Mouse (Mus musculus) MEL-GATA-1-ER (cell line): ENCODE measurements around the gene Adgrl3.

Experiments used
- DNase-seq: peaks from one replicate; pipeline ENCODE4 v3.0.0-alpha.2; 2012; ENCODE audit warnings: low read depth; ENCODE audit errors: extremely low read depth

The Adgrl3 gene

DNA sequence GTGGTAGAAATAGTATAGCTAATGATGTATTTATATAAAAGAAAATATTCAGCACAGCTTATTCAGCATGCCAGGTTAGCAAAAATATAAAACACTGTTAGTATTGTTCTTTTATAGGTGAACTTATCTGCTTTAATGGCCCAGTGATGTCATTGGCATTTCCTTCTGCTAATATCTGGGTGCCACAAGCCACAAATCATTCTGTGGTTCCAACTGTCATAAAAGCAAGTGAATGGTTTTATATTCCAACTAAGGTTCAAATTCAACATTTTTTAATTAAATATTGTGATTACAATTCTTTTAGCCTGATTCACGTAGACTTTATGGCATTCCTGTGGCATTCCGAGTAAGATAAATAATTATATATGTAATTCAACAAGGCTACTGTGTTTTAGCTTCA, 205.5 kb downstream of the Adgrl3 start:
- no peak for DNase-seq

DNA sequence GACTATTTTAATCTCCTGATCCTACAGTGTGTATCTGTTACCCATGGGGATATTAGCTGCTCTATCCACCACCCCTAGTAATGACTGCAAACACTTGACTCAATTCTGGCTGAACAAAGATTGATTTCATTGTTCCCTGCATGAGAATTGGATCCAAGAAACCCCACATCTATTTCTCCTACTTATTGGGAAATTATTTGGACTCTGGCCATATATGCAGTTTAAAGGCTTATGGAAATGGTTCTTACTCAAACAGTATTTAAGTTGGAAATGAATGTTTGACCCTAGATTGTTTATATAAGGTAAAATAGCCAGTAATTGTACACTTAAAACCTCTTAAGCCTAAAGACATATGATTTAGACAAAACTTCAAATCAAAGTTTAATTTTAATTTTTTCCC, 207.3 kb downstream of the Adgrl3 start:
- DNase-seq: no peak

DNA sequence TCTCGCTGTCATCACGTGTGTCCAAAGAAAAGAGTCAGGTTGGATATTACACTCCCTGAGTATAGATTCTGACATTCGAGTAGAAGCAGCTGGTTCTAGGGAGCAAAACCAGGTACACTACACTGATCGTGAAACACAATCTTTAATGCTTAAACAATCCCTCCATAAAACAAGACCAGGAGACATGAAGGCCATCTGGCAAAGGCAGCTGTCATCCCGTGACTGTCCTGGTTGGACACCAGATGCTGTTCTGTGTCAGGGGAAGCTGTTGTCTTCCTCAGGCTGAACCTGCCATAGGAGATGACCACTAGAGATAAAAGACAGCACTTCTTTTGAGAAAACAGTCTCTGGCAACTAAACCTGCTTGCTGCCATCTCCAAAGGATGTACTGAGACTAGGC, 228.8 kb downstream of the Adgrl3 start:
- no peak for DNase-seq

DNA sequence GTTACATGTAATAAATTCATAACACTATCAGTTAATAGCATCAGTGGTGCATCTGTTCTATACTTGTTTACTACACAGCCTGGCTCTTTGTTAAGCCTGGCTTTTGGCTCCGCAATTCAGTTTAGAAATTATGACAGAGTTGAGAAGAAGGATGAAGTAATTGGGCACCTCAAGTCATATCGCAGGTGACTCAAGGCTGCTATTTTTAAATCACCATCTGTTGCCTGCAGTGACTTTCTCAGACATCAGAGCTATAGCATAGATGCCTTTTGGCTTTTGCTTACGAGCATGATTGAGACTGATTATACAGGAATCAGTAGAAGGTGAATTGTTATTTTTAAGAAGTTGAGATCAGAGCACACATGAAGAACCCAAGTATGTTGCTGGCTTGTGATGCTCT, 236.2 kb downstream of the Adgrl3 start:
- no peak for DNase-seq

DNA sequence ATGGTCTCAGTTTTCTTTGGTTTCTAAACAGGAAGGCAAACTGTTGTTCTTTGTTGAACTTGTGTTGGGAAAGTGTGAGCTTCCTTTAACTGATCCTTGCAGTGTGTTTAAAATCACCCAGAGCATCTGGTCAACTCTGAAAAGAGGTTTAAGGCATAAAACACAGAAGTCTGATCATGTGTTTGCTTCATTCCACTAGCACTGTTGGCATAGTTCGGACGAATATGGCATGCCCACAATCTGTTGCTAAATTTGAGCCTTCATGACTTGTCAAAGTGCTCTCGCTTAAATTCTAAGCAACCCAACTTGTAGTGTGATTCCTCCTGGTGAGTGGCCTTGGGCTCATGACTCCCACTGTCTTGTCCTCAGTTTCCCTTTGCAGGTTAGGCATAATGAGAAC, 249.8 kb downstream of the Adgrl3 start:
- DNase-seq: no peak

DNA sequence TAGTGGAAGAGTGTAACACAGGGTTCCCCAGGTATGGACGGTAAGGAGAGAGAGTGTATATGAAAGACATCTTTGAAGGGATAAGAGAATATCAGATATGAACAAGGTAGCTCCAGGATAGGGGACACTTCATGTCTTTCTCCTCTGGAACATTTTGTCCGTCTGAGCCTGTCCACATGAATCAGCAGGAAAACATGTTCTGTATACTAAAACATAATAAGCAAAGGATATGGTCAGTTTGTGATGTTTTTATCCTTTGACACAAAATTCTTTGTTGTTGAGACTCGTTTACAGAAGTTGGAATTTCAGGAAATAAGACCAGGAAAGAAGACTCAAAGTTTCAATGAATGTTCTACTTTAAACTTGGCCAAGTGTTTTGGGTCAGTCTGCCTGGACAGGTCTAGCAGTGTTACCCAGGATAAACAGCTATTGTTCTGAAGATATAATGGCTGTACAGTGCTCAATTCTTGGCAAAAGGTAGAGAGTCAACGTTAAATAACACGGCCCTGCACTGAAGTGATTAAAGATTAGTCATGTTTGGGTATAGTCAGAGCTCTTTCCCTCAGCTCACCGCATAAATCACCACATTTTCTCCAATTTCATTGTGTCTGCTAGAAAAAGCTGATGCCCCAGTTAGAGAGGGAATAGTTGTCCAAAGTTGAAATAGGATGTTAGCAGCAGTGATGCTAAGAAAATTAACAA, 255.6 kb downstream of the Adgrl3 start:
- DNase-seq: no peak

DNA sequence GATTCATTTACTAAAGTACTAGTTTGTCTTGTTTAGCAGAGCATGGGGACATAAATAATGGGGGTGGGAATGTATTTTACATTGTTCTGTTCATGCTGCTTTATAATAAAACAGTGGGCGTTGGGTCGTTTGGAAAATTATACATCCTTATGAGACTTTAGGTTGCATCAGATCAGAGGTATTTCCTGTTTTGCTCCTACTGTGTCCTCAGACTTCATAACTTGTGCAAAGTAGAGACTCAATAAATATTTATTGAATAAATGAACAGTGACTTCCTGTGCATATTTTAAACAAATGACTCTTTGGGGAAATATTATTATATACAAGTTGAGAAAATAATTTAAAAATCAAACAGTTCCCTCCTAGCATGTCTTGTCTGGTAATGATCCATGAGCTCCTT, 259.3 kb downstream of the Adgrl3 start:
- DNase-seq: no peak

DNA sequence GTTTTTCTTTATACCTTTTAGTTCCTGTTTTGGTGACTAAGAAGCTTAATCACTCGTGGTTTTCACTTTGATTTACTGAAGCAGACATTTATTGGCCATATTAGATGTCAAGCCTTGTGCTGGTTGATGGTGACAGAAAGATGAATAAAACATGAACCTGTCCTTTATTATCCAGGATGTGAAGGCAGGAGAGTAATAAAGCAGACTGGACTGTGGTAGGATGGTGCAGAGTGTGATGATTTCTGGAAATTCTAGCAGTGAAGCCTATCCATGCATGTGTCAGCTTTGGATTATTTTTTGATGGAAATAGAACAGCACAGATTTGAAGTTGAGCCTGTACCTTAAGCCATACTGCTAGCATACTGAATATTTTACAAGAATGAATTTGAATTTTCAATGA, 265.7 kb downstream of the Adgrl3 start:
- no peak for DNase-seq

DNA sequence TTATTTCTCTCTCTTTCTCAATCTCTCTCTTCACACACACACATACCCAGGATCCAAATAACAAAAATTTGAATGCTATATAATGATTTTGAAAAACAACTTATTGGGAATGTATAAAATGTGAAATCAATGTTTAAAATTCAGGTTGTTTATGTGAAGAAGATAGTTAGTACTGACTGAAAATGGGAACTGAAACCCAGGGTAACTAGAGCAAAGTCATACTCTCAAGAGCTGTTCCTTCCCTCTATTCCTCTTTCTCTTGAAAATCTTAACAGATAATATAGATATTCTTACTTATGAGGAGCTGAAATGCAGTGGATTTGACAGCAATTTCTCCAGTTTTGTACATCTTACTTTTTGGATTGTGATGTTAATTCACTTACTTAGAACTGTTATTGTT, 281.9 kb downstream of the Adgrl3 start:
- DNase-seq: no peak

DNA sequence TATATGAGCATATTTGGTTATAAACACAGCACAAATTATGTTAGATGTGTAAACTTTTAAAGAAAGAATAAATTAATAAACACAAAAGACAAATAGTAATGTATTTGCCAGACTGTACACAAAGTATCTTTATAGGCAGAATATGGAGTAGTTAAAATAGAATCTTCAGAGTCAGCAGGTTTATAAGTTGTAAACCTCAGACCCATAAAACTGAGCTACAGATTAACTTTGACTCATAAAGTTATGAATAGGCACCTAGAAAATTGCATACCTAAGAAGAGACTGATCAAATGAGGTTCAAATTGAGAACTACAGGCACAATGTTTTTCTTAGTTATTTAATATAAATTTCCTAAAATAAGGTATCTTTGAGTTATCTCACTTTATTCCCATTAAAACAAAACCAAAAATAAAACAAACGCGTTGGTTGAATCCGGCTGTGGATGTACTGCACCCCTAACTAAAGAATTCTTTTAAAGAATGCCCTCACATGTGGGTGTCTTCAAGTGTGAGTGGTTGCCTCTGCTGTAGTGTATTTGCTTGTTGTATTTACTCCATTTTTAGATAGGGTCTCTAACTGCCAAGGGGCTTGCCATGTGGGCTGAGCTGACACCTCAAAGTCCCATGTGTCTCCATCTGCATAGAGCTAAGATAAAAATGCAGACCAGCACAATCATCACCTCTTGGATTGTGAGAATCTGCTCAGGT, 297.6 kb downstream of the Adgrl3 start:
- no peak for DNase-seq

DNA sequence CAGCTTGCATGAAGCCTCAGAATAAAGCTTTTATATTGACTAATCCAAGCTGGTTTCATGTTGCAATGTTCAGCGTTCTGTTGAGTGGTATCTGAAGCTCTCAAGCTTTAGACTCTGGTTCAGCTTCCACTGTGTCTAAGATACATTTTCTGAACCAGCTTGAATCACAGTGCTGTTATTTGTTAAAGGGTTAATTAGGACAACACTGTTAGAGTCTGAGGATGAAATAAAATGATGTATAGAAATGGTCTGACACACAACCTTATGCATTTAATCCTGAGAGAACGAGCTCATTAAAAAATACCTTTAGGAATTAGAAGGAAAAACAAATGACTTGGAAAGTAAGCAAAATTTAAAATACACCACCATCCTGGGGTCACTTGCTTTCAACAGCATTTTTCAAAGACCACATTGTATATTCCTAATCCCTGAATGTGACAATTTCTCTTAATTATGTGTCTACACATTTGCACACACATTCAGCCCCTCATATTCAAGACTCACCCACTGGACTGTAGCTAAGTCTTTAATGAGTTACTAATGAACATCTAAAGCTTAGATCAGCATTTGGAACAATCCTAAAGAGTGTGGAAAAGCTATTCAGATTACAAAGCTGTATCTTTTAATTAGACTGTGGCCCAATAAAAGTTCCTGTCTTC, 301.5 kb downstream of the Adgrl3 start:
- DNase-seq: no peak

DNA sequence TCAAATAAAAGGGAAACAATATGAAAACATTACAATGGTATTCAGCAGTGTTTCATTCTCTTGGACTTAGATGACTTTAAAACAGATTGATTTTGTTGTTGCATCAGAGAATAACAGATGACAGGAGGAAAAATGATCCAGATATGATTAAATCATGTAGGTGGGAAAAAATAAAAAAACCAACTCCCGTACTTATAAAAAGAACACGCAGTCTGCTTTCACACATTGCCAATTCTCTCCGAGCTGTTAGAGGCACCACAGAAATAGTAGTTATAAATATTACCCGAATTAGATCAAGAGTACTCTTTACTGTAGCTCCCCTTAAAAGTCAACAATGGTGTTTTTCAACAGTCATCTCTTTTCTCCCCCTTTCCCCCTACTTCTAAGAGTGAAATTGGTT, 302.1 kb downstream of the Adgrl3 start:
- no peak for DNase-seq

DNA sequence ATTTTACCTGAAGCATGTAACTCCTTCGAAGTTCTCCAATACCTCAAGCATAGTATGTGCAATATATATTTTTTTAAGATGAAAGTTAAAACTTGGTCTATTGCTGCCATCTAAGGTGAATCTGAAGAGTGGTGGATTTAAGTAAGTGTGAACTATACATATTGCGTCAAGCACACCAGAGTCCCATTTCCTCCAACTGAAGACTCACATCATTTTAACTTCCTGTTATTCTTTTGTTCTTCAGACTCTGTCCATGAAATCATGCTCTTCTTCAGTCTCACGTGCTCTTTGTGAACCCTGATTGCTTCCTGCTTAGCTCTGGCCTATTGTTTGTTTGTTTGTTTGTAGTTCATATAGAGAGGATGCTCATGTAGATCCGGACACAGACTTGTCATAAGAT, 307.0 kb downstream of the Adgrl3 start:
- no peak for DNase-seq

DNA sequence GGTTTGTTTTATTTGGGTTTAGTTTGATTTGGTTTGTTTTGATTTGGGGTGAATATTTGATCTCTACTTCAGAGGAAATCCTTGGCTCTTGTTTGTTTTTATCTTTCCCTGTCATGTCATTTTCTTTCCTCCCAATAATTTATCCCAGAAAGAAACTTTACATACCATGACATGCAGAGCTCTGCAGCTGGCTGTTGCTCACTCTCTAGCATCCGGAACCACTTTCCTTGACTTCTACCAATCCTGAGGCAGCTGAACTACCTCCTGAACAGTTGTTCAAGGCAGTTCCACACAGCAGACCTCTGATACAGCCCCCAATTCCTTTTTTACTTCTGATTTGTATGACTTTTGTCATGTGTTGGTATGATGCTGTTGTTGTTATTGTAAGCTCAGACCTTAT, 307.5 kb downstream of the Adgrl3 start:
- DNase-seq: no peak

DNA sequence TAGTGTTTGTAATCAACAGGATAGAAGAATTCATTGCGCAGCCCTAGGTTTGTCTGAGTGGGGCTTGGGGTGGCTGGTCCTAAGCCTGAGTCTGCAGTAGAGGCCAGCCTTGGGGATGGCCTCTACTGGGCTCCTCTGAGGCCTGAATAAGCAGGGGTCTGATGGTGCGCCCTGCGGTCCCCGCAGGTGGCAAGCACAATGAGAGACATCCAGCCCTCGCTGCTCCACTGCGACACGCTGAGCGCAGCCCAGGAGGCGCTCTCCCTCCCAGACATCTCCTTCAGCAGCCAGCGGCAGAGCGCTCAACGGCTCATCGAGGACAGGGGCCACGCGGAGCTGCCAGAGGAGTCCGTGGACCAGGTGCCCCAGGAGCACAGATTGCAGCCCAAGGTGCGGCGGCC, 309.6 kb downstream of the Adgrl3 start:
- DNase-seq: no peak

DNA sequence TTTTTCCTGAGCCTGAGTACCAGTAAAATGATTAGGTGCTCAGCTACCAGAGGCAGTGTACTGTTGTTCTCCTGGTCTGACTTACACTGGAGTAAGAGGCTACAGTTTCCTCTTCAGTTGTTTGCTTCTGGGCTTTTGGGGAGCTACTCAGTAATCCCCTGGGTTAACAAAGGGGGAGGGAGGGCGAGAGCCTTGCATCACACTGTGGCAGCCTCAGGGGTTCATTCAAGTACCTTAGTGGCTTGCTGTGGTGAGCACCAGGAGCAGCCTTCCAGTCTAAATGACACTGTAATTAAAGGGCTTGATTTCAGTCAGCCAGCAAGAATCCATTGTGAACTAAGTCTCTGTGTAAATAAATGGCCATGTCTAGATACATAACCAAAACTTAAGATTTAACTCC, 324.4 kb downstream of the Adgrl3 start:
- DNase-seq: no peak

DNA sequence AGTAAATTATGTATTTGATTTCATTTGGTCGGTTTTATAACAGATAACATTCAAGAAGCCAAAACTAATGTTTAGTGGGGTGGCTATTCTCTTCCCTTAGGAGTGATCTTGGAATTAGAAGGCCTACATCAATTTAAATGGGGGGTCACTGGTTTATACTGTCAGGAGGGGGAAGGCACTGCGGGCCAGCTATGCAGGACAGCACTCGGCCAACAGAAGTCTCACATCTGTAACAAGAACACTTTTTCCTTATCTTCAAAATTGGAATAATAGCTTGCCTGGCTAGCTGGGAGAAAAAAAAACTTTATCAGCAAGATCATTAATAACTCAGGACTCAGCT, 325.1 kb downstream of the Adgrl3 start:
- no peak for DNase-seq

DNA sequence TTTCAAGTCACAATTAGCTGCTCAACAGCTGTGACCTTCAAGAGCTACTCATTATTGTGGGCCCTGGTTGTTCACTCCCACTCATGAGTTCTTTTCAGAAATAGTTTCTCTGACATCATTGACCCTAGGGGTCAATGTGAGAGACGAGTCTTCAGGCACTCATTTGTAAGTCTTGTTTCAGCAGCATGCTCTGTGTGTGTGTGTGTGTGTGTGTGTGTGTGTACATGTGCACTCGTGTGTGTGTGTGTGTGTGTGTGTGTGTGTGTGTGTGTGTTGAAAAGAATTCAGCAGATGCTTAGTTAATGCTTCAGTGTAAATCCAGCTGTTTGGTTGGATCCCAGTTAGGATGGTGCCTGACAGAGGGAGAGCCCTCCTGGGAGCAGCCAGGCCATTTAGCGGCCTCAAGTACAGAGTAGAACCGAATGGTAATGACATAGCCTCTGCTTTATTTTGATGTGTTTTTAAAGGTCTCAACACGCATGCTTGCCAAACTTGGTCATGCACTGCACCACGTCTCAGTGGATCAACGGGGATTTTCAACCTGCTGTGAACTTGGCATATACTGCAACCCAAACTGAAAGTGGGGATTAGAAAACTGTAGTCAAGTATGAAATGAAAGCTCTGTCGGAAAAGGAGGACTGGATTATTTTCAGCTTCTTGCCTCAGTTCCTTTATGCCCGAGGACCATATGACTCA, 325.6 kb downstream of the Adgrl3 start:
- DNase-seq: no peak

DNA sequence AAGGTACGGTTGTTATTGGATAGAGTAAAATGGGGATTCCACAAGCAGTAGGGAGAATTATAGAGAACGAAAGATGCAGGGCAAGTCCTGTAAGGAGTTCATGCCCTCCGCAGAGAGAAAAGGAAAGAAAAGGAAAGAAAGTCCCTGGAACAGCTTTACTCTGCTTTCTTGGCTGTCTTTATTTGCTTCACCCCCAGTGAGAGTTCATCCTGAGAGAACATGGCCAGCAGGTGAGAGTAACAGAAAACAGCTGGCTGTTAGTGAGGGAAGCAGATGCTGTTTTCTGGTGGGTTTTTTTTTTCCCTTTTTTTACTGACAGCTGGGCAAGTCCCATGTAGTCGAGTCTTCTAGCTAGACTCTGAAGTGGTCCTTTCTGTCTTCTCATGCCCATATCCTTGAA, 327.6 kb downstream of the Adgrl3 start:
- DNase-seq: no peak

DNA sequence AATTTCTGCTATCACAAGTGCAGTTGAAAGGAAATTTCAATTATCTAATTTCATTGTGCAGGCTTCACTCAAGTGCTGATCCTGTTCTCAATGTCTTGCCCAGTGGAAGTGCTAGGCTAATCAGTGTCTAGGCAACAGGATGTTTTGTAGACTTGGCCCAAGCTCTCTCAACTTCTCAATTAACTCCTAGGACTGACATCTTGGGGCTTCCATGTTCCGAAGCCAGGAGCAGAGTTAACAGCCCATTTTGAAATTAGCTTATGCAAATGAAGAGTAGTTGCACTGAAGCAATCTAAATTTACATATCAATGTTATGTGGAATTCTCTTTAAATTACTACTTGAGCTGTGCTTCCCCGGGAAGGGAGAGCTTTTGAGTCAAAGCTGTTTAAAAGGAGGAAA, 339.6 kb downstream of the Adgrl3 start:
- DNase-seq: no peak

DNA sequence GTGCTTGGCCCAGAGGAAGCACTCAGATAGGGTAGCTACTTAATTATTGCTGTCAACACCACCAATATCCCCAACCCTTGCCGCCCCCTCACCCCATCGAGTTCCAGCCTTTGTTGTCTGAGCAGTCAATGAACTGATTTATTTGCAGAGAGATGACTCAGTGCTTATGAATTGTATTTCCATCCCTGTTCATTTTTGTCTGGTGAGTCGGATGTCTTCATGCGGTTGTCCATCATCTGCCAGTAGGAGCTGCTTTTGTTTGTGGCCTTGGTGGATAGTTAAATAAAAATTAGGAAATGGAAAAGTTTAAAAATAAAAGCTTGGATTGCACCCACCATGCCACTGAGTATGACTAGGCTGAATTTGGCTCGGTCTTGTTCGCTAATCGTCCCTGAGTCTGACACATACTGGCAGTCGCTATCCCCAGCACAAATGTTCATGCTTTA, 344.3 kb downstream of the Adgrl3 start:
- no peak for DNase-seq

DNA sequence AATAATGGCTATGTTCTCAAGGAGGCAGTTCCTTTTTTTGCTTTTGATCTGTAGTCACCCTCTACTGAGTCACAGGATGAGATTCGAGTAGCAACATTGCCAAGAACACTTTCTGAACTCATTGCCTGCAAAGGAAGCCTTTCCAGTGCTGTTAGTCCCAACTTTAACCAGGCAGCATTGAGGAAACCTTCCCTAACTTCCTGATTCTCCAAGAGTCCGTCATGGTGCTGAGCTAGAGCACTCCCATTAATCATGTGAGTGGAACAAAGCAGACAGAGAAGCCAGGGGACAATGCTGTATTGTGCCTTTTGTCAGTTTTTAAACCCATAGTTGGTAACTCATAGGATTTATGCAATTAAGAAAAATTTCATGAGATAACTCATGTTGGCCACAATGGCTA, 345.3 kb downstream of the Adgrl3 start:
- no peak for DNase-seq
